Mouse (Mus musculus): Measurements from ENCODE around the gene Kif23. TPM values are rescaled to one million over a fixed set of nuclear protein-coding genes. Genes with fewer than 3 reads are reported as not detected.
A peak's percentile ranks its signal among the peaks of the same experiment; 100 is the strongest.

Kif23 gene
- 79.3 and 81.2 TPM in 2 replicates for polyA plus RNA-seq (2015; fragmentation: Nextera tagmentation; extraction: Ambion mirVana)

- H3K4me1 ChIP-seq: peaks cover 28% of the 10 kb centered on the region
- 1% methylated on average over 44 of the region's 44 CpGs for WGBS
- H3K36me3 ChIP-seq: peaks cover 22% of the 10 kb centered on the region
- H3K9me3 ChIP-seq: no peaks in the 10 kb centered on the region
- peak; percentile 95 for ATAC-seq (ENCODE audit: extremely low read depth, insufficient number of reproducible peaks, low FRiP score, low TSS enrichment)
- H3K4me2 ChIP-seq: peak within 1 kb of the TSS; percentile 98
- H3K9ac ChIP-seq: peak within 1 kb of the TSS; percentile 91
- peak within 1 kb of the TSS; percentile 92 for H3K4me3 ChIP-seq
- peak within 1 kb of the TSS; percentile 77 for H3K27ac ChIP-seq (replicated peaks)
- H3K27me3 ChIP-seq (replicated peaks): no peaks in the 10 kb centered on the region
Measured at GRCm38 (mm10) chr9:61946623-61947401, at the start of gene Kif23. Kif23 (minus strand) TSS chr9:61946774.

- no peak overlapping the region for H3K4me2 ChIP-seq
- H3K4me3 ChIP-seq: no peak overlapping the region
- no peak for ATAC-seq (ENCODE audit: extremely low read depth, insufficient number of reproducible peaks, low FRiP score, low TSS enrichment)
- H3K4me1 ChIP-seq: no peaks in the 10 kb centered on the region
- H3K9ac ChIP-seq: no peak overlapping the region
- H3K9me3 ChIP-seq: no peaks in the 10 kb centered on the region
- no peaks in the 10 kb centered on the region for H3K36me3 ChIP-seq
- H3K27me3 ChIP-seq (replicated peaks): no peaks in the 10 kb centered on the region; the same call in 1 of the 2 replicates
- no peak overlapping the region for H3K27ac ChIP-seq (replicated peaks)
- WGBS: 49% methylated on average over 4 of the region's 4 CpGs
Measured at GRCm38 (mm10) chr9:61991158-61991557, 44.6 kb upstream of the Kif23 start.

- no peak overlapping the region for H3K27ac ChIP-seq (replicated peaks)
- no peaks in the 10 kb centered on the region for H3K4me1 ChIP-seq
- no peaks in the 10 kb centered on the region for H3K36me3 ChIP-seq
- H3K4me3 ChIP-seq: no peak overlapping the region
- H3K9ac ChIP-seq: no peak overlapping the region
- H3K27me3 ChIP-seq (replicated peaks): no peaks in the 10 kb centered on the region; the same call in 1 of the 2 replicates
- H3K9me3 ChIP-seq: no peaks in the 10 kb centered on the region
- no peak overlapping the region for H3K4me2 ChIP-seq
- ATAC-seq (ENCODE audit: extremely low read depth, insufficient number of reproducible peaks, low FRiP score, low TSS enrichment): no peak
- WGBS: 19% methylated on average over 3 of the region's 3 CpGs
Measured at GRCm38 (mm10) chr9:61990738-61991137, 44.2 kb upstream of the Kif23 start.

- 80% methylated on average over 7 of the region's 7 CpGs for WGBS
- no peak overlapping the region for H3K27ac ChIP-seq (replicated peaks)
- no peak overlapping the region for H3K4me3 ChIP-seq
- no peaks in the 10 kb centered on the region for H3K9me3 ChIP-seq
- no peaks in the 10 kb centered on the region for H3K36me3 ChIP-seq
- no peak for ATAC-seq (ENCODE audit: extremely low read depth, insufficient number of reproducible peaks, low FRiP score, low TSS enrichment)
- no peak overlapping the region for H3K9ac ChIP-seq
- H3K4me2 ChIP-seq: no peak overlapping the region
- H3K4me1 ChIP-seq: 0 out of 2 replicates have a peak, but pooled peaks cover 3% of the 10 kb centered on the region
- H3K27me3 ChIP-seq (replicated peaks): no peaks in the 10 kb centered on the region; the same call in 1 of the 2 replicates
Measured at GRCm38 (mm10) chr9:61986055-61986454, 39.5 kb upstream of the Kif23 start.

- no peaks in the 10 kb centered on the region; the same call in 1 of the 2 replicates for H3K27me3 ChIP-seq (replicated peaks)
- 0 out of 2 replicates have a peak, but pooled peaks cover 3% of the 10 kb centered on the region for H3K4me1 ChIP-seq
- no peak overlapping the region for H3K4me2 ChIP-seq
- no peak for ATAC-seq (ENCODE audit: extremely low read depth, insufficient number of reproducible peaks, low FRiP score, low TSS enrichment)
- H3K27ac ChIP-seq (replicated peaks): no peak overlapping the region
- no peaks in the 10 kb centered on the region for H3K36me3 ChIP-seq
- H3K9ac ChIP-seq: no peak overlapping the region
- 48% methylated on average over 11 of the region's 11 CpGs for WGBS
- no peak overlapping the region for H3K4me3 ChIP-seq
- H3K9me3 ChIP-seq: no peaks in the 10 kb centered on the region
Measured at GRCm38 (mm10) chr9:61985183-61985863, 38.7 kb upstream of the Kif23 start.

- Histone ChIP-seq H3K27ac (replicated peaks) (no peak overlapping the region), H3K9me3 (no peaks in the 10 kb centered on the region), H3K4me2 (no peak overlapping the region), H3K36me3 (no peaks in the 10 kb centered on the region), H3K27me3 (replicated peaks) (no peaks in the 10 kb centered on the region; the same call in 1 of the 2 replicates), H3K4me3 (no peak overlapping the region), H3K9ac (no peak overlapping the region), H3K4me1 (0 out of 2 replicates have a peak, but pooled peaks cover 3% of the 10 kb centered on the region)
- WGBS: 79% methylated on average over 7 of the region's 7 CpGs
- no peak for ATAC-seq (ENCODE audit: extremely low read depth, insufficient number of reproducible peaks, low FRiP score, low TSS enrichment)
Measured at GRCm38 (mm10) chr9:61982940-61983620, 36.5 kb upstream of the Kif23 start.

GRCm38 (mm10) chr9:61981876-61982275 is 35.3 kb upstream of the Kif23 start:
- no peak overlapping the region for H3K27ac ChIP-seq (replicated peaks)
- H3K9ac ChIP-seq: no peak overlapping the region
- no peak overlapping the region for H3K4me3 ChIP-seq
- H3K4me1 ChIP-seq: 0 out of 2 replicates have a peak, but pooled peaks cover 3% of the 10 kb centered on the region
- 70% methylated on average over 5 of the region's 5 CpGs for WGBS
- no peaks in the 10 kb centered on the region for H3K9me3 ChIP-seq
- no peaks in the 10 kb centered on the region for H3K27me3 ChIP-seq (replicated peaks)
- H3K4me2 ChIP-seq: no peak overlapping the region
- H3K36me3 ChIP-seq: no peaks in the 10 kb centered on the region
- no peak for ATAC-seq (ENCODE audit: extremely low read depth, insufficient number of reproducible peaks, low FRiP score, low TSS enrichment)

GRCm38 (mm10) chr9:61979983-61980382 is 33.4 kb upstream of the Kif23 start:
- Histone ChIP-seq H3K27me3 (replicated peaks) (peaks cover 4% of the 10 kb centered on the region; the same call in 1 of the 2 replicates), H3K4me3 (no peak overlapping the region), H3K4me2 (no peak overlapping the region), H3K27ac (replicated peaks) (no peak overlapping the region), H3K9ac (no peak overlapping the region), H3K36me3 (no peaks in the 10 kb centered on the region), H3K9me3 (no peaks in the 10 kb centered on the region), H3K4me1 (no peaks in the 10 kb centered on the region)
- WGBS: 80% methylated on average over 2 of the region's 2 CpGs
- ATAC-seq (ENCODE audit: extremely low read depth, insufficient number of reproducible peaks, low FRiP score, low TSS enrichment): no peak

- H3K9me3 ChIP-seq: no peaks in the 10 kb centered on the region
- no peaks in the 10 kb centered on the region for H3K36me3 ChIP-seq
- WGBS: 77% methylated on average over 13 of the region's 13 CpGs
- H3K27me3 ChIP-seq (replicated peaks): peaks cover 4% of the 10 kb centered on the region; the same call in 1 of the 2 replicates
- no peak overlapping the region for H3K4me3 ChIP-seq
- H3K9ac ChIP-seq: no peak overlapping the region
- H3K27ac ChIP-seq (replicated peaks): no peak overlapping the region
- ATAC-seq (ENCODE audit: extremely low read depth, insufficient number of reproducible peaks, low FRiP score, low TSS enrichment): no peak
- H3K4me1 ChIP-seq: no peaks in the 10 kb centered on the region
- no peak overlapping the region for H3K4me2 ChIP-seq
Measured at GRCm38 (mm10) chr9:61977258-61977945, 30.8 kb upstream of the Kif23 start.

GRCm38 (mm10) chr9:61972031-61972430 is 25.5 kb upstream of the Kif23 start:
- no peaks in the 10 kb centered on the region for H3K36me3 ChIP-seq
- WGBS: 66% methylated on average over 9 of the region's 9 CpGs
- H3K27me3 ChIP-seq (replicated peaks): peaks cover 4% of the 10 kb centered on the region; the same call in 1 of the 2 replicates
- no peak overlapping the region for H3K4me2 ChIP-seq
- no peak overlapping the region for H3K9ac ChIP-seq
- H3K9me3 ChIP-seq: no peaks in the 10 kb centered on the region
- H3K4me3 ChIP-seq: no peak overlapping the region
- H3K27ac ChIP-seq (replicated peaks): no peak overlapping the region
- no peak for ATAC-seq (ENCODE audit: extremely low read depth, insufficient number of reproducible peaks, low FRiP score, low TSS enrichment)
- no peaks in the 10 kb centered on the region for H3K4me1 ChIP-seq

Data from heart, embryonic 13.5 days (tissue).